Mouse (Mus musculus): ENCODE results near the gene Prpsap1. TPM values are rescaled to one million over a fixed set of nuclear protein-coding genes. Genes with fewer than 3 reads are reported as not detected.

The Prpsap1 gene
- total RNA-seq, 2 experiments from 2014 or later, result 12.0 to 15.9 TPM

DNA sequence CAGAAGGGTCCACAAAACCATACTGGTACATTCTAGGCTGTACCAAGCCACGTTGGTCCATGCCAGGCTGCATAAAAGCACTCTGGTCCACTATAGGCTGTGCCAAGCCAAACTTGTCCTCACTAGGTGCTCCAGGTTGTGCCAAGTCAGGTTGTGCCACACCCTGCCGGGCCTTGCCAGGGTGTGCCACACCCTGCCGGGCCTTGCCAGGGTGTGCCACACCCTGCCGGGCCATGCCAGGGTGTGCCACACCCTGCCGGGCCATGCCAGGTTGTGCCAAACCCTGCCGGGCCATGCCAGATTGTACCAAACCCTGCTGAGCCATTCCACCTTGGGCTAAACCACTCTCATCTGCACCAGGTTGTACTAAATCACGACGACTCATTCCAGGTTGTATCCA, 37.8 kb downstream of the Prpsap1 start:
- ATAC-seq (replicated peaks; ENCODE audit: low FRiP score, poor library complexity, severe bottlenecking), result peak; percentile 72

DNA sequence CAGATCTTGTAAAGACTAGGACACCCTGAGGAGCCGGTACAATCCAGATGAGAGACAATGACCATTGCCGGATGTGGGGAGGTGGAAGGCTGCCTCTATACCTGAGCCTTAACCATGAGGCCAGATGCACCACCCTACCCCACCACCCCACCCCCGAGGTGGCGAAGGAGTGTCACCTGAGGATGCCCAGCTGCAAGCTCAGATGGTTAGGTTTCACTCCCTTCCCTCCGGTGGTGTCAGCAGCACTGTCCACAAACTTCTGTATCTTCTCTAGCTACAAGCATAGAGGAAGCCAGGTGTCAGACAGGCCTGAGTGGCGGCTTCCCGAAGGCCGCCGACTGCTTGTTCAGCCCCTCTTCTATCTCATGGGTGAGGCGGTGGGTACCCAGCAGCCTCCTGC, 40.1 kb downstream of the Prpsap1 start:
- no peak for ATAC-seq (replicated peaks; ENCODE audit: low FRiP score, poor library complexity, severe bottlenecking)

DNA sequence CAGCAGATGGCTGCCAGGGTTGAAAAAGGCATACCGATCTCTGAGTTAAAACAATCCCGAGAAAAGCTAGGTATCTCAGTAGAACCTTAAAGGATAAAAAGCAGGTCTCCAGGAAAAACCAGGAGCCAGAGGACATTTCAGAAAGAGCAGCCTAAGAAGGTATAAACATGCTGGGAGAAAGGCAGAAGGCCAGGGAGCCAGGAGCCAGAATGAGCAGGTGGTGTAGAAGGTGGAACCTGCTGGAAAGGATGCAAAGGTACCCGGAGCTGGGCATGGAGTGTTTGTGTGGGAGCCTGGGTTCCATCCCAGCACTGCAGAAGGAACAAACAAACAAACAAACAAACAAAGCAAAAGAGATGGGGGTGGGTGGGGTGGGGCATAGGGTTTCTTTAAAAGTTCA, 44.7 kb downstream of the Prpsap1 start:
- no peak for ATAC-seq (replicated peaks; ENCODE audit: low FRiP score, poor library complexity, severe bottlenecking)

DNA sequence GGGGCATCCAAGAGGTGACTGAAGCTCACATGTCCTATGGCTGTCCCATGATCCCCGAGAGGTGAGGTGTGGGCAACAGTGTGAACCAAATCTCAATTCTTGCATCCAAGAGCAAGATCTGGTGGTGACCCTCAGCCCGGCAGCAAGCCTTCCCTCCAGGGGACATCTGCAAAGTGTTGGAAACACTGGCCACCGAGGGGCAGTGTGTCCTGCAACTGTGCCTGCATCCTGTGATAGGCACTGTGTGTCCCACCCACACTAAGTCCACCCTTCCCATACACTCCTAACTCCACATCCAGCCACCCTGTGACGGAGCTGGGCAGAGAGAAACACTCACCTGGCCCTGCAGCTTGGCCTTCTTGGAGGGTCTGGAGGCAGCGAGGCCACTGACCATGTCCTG, 46.2 kb downstream of the Prpsap1 start:
- ATAC-seq (replicated peaks; ENCODE audit: low FRiP score, poor library complexity, severe bottlenecking), result no peak

DNA sequence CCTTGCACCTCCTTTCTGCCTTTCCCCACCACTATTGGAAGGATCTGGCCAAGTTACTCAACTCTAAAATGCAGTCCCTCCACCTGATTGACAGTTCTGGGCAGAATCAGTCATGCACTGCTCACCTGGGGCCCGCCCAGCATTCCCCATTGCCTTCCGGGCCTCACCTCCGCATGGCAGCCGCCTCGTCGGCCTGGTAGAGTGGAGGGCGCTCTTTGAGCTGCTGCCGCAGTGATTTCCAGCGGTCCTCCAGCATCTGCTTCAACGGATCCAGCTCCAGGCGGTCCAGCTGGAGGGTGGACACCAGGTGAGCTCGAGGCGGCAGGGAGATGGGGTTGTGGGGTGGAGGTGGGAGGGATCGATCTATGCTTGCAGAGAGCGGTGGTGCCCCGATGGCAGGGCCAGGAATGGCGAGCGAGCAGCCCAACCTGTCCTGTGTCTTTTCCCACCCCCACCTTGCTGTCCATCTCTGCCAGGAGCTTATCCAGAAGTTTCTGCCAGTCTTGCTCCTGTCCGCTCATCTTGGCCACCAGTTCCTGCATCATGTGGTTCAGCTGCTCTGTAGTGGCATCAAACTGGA, 47.6 kb downstream of the Prpsap1 start:
- peak; percentile 16; the same call in 1 of the 2 replicates for ATAC-seq (replicated peaks; ENCODE audit: low FRiP score, poor library complexity, severe bottlenecking)

DNA sequence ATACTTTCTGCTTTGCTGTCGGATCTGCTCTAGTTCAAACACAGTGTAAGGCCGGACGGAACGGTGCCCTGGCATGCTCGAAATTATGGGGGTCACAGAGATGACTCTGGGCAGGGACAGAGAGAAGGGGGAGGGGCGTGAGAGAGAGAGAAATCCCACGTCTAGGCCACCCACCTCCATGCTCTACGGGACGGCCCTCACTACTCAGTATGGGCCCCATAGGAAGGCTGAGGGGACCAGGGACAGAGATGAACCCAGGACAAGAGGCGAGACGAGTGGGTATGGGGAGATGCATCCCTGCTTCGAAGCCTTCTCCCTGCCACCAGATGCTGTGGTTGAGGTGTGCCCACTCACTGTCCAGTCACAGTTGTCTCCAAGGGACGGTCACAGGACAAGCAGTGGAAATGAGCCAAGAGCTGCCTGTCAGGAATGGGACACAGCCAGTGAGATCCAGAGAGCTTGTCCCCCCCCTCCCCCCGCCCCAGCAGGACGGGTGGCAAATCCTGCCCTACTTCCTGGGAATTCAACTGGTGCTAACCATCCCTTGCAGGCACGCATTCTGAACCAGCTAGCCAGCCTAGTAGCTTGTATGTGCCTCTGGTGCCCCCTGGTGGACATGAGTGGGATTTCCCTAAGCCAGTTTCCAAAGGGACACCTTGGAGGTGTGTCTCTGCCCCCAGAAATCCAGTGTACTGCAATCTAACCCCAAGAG, 48.2 kb downstream of the Prpsap1 start:
- ATAC-seq (replicated peaks; ENCODE audit: low FRiP score, poor library complexity, severe bottlenecking), result peak; percentile 74

DNA sequence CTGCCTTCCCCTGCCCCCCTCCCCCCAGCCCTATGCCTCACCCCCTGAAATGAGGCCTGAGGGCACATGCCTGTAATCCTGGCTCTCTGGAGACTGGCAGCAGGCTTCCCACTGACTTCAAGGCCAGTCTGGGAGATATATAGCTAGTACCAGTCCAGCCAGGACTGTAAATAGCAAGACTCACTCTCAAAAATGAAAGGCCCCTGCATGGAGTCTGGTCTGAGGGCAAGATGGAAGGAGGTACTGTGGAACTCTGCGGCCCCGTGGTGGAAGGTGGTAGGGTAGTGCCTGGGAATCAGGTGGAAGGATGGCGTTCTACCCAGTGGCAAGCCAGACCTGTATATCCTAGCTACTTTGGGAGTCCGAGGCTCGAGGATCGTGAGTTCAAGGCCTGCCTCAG, 50.1 kb downstream of the Prpsap1 start:
- no peak for ATAC-seq (replicated peaks; ENCODE audit: low FRiP score, poor library complexity, severe bottlenecking)

DNA sequence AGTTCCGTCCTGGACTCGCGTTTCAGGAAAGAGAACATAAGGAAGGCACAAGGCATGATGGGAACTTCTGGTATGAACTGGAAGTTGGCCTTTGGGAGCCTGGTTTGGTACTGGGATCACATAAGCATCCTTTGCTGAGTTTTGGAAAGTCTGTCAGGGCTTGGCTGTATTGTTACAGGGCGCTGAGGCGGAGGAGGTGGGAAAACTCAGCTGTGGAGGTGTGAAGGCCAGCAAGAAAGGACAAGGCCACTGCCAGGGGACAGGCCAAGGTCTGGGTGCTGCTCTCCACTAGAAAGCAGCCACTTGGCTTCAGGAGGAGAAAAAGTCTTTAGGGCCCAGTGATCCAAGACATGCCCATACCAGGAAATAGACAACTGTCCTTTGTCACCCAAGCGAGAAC, 50.7 kb downstream of the Prpsap1 start:
- no peak for ATAC-seq (replicated peaks; ENCODE audit: low FRiP score, poor library complexity, severe bottlenecking)

DNA sequence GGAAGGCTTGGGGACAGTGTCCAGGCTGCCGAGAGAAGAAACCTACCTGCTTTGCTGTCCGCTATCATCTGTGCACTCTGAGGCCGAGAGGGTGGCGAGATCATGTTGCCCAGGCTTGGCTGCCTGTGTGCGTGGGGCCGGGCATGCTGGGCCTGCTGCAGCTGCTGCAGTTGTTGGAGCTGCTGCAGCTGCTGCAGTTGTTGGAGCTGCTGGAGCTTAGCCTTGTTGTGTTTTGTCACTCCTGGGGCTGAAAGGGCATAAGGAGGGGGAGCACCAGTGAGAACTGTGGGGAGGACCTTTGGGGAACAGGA, 51.2 kb downstream of the Prpsap1 start:
- ATAC-seq (replicated peaks; ENCODE audit: low FRiP score, poor library complexity, severe bottlenecking), result no peak

DNA sequence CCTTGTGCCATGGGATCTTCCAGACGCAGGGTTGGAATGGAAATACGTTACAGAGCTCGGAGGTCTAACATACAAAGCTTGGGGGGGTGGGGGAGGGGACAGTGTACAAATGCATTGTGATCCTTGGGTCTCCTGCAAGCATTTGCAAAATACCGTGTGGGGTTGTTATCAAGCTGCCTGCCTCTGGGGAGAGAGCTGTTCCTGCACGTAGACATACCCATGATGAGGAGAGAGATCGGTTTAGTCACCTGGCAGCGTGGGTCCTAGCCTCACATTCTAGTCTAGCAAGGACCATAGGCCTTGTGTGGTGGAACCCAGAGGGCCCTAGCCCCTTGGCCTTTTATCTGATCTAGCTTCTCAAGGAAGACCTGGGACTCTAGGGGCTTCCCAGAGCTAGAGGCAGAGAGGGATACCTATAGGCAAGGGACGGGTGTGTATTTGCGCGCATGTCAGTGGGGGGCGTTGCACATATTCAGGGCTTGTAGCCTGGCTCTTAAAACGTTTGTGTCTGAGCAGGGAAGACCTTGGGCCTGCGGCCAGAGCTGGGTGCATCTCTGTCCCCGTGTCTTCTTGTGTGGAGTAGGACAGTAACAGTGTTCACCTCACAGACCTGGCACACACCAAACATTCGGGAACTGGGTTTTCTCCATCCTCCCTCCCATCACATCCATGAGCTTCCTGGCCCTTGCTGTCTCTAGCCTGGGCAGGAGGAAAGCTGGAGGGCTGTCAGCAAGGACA, 51.7 kb downstream of the Prpsap1 start:
- ATAC-seq (replicated peaks; ENCODE audit: low FRiP score, poor library complexity, severe bottlenecking), result no peak

DNA sequence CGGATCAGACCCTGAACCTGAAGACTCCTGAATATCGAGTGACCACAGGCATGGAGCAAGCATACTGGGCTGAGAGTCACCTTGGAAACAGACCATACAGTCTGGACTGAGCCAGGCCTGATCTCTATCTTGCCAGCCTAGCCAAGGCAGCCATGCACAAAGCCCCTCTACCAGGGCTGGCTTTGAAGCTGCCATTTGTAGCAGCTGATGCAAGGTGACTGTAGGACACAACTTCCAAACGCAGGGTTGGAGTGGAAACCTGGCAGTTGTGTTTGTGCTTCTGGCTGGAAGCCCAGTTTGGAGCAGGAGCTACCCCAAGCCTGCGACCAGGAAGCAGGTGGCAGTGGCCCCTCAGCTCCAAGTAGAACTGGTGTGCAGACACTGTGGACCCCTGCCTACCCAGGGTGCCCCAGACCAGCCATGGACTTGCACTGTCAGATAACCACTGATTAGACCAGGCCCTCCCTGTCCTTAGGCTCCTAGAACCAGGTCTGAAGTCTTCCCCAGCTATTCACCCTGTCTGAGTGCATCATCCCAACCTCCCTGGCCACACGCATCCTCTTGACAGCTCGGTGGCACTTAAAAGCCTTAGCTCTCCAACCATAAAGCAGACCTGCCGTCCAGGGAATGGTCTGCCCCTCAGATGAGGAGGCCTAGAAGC, 53.5 kb downstream of the Prpsap1 start:
- ATAC-seq (replicated peaks; ENCODE audit: low FRiP score, poor library complexity, severe bottlenecking), result no peak

DNA sequence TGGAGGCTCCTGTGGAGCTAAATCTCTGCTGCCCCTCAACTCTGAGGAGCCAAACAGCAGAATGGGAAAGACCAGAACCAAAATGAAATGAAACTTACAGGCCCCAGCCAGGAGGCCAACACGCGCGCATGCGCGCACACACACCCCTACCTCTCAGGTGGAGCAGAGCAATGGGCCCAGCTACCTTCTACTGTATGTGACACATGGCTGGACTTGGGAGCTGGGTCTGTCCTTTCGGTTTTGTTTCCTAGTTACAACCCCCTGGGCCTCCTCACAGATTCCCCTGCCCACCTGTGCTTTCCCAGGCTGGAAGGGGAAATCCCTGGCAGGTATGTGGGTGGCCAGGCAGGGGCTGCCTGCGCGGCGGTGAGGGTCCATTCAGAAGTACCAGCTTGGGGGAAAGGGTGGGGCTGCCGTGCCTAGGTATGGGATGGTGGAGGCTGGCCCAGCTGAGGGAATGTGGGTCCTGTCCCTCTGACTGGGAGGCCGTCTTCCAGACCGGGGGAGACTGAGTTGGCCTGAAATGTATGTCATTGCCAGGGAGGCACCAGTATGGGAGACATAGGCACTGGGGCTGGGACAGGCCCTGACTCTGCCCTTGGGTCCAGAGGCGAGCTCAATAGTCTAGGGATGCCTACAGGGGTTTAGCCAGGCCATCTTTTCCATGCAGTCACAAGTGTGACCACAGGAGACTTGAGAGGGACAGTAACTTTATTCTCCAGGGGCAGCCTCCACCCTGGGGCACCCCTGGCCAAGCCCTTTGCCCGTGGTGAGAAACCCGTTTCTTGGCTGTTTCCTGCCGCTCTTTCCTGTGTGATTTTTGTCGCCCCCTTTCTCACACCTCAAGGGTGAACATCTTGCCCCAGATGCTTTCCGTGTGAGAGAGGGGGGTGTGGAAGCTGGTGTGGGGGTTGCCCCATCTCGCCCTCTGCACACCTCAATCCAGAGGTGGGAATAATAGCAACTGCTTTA, 54.4 kb downstream of the Prpsap1 start:
- 0 out of 2 replicates have a peak, but pooled peaks have one; percentile 1 for ATAC-seq (replicated peaks; ENCODE audit: low FRiP score, poor library complexity, severe bottlenecking)

DNA sequence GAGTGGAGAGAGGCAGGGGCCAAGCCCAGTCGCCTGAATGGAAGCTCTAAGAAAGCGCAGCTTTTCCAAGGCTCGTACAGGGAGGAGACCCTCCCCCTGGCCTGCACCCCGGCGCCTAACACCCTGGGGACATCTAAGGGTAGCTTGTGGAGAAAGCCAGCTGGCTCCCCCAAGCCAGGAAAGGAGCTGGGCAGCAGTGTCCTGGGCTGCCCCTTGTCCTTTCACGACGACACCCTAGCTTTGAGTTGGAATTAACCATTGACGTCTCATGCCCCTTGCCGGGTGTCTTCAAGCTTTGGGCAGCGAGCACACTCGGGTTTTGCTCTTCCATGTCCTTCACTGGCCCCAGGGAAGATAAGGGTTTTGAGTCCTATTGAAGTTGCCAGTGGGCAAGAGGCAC, 56.5 kb downstream of the Prpsap1 start:
- ATAC-seq (replicated peaks; ENCODE audit: low FRiP score, poor library complexity, severe bottlenecking), result no peak

DNA sequence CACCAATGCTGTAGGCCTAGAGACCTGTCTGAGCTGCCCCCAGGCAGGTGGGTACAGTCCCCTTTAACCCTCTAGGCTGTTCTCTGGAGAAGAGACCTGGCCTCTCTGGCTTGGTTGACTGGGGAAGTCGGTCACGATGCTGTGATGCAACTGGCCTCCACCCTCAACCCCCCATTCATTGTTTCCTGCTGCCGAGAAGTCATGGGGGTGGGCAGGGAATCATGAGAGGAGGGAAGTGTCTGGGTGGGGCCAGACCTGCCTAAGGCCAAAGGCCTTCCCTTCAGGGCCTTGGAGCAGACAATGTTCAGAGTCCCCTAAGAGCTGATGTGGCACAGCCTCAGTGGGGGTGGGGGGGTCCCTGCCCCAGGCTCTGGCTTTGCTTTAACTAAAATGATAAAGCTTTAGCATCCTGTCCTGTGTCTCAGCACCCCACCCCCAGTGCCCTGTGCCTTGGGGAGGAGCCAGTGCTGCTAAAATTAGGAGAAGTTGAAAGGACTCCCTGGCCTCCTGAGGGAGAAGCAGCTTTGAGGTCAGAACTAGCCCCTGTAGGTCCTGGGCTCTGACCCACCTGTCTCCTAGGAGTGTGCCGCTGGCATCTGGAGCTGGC, 57.2 kb downstream of the Prpsap1 start:
- ATAC-seq (replicated peaks; ENCODE audit: low FRiP score, poor library complexity, severe bottlenecking), result no peak

DNA sequence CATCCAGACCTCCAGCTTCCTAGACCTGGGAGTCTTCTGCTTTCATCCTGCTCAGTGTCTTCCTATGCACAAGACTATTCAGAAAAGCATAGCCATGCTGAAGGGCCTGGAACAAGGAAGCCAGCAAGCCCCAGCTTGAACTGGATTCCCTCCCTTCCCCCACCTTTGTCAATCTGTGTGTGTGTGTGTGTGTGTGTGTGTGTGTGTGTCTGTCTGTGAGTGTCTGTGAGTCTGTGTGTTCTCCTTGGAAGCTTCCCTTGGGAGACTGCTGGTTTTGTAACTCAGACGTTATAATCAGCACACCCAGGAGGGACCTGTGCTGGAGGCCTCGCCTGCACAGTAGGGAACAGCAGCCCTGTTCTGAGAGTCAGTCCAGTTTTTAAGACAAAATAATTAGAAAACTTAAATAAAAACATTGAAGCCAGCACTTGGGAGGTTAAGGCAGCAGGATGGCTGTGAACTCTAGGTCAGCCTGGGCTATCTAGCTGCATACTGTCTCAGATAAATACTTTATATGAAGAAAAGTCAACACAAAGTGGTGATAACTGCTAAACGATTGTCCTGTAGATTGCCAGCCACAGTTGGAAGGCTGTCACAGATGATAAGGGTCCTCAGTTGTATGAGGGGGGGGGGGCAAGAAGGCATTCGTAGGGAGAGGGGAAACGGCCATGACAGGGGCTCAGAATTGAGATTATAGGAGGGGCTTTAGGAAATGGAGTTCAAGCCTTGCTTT, 57.8 kb downstream of the Prpsap1 start:
- ATAC-seq (replicated peaks; ENCODE audit: low FRiP score, poor library complexity, severe bottlenecking), result no peak

DNA sequence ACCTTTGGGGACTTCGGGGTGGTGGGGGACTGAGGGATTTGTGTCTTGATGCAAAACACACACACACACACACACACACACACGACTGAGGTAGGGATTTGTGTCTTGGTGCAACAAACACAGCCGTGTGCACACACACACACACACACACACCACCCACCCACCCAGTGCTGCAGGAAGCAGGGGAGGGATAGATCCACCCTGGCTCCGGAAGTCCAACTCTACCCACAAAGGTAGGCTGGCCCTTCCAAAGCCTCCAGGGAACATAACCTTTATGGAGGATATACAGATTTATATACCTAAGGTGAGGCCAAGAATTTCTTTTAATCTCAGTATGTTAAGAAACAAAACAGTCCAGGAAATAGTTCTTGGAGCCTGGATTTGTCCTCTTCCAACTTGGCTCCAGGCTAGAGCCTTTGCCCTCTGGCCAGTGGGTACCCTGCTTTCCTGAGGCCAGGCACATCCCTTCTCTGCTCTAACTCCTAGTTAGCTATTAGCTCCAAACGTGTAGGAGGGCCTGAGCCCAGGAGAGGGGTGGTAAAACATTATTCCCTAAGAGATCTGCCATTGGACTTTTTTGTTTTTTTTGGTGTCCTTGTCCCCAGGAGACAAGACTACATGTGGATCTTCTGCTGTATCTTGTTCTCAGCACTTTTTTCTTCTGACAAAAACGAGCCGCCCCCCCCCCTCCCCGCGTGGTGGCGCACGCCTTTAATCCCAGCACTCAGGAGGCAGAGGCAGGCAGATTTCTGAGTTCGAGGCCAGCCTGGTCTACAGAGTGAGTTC, 58.8 kb downstream of the Prpsap1 start:
- ATAC-seq (replicated peaks; ENCODE audit: low FRiP score, poor library complexity, severe bottlenecking), result no peak

DNA sequence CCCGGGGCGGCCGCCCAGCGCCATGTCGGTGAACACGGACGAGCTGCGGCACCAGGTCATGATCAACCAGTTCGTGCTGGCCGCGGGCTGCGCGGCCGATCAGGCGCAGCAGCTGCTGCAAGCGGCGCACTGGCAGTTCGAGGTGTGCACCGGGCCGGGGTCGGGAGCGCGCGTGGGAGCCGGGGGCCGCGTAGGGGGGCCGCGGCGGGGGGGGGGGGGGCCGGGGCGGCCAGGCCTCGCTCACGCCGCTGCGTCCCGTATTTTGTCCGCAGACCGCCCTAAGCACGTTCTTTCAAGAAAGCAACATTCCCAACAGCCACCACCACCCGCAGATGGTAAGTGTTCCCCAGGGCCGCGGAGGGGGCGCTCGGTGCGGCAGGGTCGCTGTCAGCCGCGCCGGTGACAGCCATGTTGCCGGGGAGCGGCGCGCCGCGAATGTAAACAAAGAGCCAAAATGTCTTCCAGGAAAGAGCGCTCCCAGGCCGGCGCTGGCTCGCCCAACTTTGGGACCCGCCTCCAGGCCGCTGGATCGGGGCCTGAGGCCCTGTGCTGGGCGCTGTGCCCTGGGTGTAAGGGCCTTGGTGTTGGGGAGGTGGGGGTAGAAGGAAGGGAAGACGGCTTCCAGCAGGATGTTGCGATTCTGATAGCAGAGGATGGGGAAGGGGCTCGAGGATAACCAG, 59.6 kb downstream of the Prpsap1 start:
- peak; percentile 18; the same call in 1 of the 2 replicates for ATAC-seq (replicated peaks; ENCODE audit: low FRiP score, poor library complexity, severe bottlenecking)
